Mouse (Mus musculus) left cerebral cortex, postnatal 25 days (tissue): ENCODE measurements at regions not wholly inside any gene's neighbourhood (a gene's known extent, or its start where the extent isn't known, plus 50 kb on each side); places are given as distances from the start of the nearest gene placed in this dataset.

Experiments used
- DNase-seq, 2 experiments: peaks; one replicate each; pipeline ENCODE4 v3.0.0; 2022; ENCODE audit warnings: low spot score in 2 of 2, mixed read lengths in 1 of 2
- intact Hi-C: fragments of 180-260 bp; cut with DNase I; formaldehyde crosslinking; loops from one replicate; pipeline ENCODE4 v1.15.1; 2025

- DNase-seq = no peak
- intact Hi-C loops = no loop called here
Observed at GRCm38 (mm10) chr8:38723254-38723653, 1729.8 kb downstream of the AI429214 start.

DNA sequence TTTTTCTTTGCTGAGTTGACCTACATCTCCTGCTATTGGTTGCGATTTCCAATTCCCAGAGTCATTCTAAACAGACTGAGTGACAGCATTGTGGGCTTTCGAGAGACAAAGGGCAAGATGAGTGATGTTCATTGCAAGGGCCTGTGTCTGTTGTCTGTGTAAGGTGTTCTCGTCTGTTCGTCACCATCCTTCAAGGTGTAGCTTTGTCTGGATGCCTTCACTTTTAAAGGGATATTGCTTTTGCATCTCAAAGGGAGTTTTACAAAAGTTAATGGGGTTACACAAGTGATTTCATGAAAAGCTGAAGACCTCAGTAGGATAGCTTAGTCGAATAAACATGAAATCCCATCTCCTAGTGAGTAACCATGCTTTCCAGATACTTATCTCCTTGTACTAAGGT, 1731.9 kb downstream of the AI429214 start:
- intact Hi-C loops = no loop called here
- DNase-seq = no peak

DNA sequence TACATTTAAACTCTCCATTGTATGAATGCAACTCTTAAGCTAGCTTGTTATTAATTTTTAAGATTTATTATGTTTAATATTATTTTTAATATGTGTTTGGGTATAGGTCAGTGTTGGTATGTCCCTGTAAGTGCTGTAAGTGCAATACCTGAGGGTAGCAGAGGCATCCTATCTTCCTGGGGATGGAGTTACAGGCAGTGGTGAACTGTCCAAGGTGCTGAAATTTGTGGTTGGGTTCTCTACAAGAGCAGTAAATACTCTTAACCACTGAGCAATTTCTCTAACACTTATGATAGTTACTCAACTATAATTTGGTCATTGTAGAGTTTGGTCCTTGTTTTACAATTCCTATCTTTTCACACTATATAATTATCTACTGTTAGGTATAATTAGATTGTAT, 1753.7 kb downstream of the AI429214 start:
- no peak for DNase-seq
- intact Hi-C loops = no loop called here

DNA sequence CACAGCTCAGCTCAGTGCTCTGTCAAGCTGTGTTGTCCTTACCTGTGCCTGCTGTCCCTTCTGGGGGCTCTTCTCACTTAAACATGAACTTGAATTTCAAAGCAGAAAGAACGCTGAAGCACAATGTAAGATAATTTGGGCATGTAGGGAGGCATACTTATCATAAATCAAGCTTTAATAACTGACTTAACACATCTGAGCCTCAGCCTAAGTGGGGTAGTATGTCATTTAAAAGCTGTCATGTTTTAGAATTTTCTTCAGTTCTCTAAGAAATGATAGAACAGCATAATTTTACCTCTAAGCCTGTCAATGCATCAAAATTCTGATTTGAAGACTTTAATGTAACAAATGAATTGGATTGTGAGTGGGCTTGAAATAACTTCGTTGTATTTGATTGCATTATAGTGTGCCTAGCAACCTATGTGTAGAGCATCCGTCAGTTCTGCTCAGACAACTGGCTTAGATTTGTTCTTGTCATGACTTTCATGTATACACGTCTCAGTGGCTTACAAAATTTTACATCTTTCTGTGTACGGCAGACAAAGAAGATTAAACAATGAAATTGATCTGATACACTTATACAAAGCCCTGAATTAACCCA, 1773.3 kb downstream of the AI429214 start:
- DNase-seq = no peak
- intact Hi-C loops = no loop called here

- intact Hi-C loops = no loop called here
- DNase-seq = no peak
Observed at GRCm38 (mm10) chr8:38812482-38812881, 1819.1 kb downstream of the AI429214 start.

DNA sequence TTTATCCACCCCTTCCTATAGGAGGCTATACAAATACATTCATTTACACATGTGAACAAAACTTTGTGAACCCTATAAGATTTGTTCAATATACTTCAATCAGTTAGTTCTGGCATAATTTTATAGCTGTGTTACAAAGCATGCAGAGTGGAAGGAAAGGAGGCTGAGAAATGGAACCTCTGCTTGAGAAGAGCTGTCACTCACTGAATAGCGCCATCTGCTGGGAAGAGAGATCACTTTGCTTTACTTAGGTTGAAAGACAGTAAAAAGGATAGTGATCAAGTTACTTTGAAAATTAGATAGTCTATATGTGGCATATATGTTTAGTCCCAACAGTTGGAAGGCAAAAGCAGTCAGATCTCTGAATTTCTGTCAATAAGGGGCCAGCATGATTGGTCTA, 1824.8 kb downstream of the AI429214 start:
- intact Hi-C loops = loop anchor here (5.0 kb wide), 1 partner anchor 1686 kb away; no protein-coding TSS in a partner anchor
- DNase-seq = peak; percentile 42 to 56

DNA sequence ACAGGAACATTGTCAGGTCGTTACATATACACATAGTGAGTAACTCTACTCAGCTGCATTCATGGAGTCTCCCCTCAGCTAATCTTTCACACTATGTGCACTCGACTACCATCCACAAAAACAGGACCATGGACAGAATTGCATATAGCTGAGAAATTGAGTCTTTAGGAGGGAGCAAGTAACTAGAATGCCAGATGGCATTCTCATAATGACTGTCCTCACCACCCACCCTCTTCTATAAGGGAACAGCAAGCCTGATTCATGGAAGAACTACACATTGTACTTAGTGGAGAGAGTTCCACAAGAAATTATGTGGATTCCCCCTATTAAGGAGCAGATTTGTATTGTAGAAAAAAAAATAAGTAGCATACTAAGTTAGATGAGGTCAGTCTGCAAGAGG, 1813.4 kb upstream of the Adam24 start:
- DNase-seq = peak in 1 of 2 experiments; percentile 68
- intact Hi-C loops = no loop called here

- DNase-seq = no peak
- intact Hi-C loops = no loop called here
Observed at GRCm38 (mm10) chr8:38867370-38867769, 1807.5 kb upstream of the Adam24 start.
